Mouse (Mus musculus): ENCODE results near the gene Hnmt. TPM values are rescaled to one million over a fixed set of nuclear protein-coding genes. Genes with fewer than 3 reads are reported as not detected.

The Hnmt gene
- polyA plus RNA-seq, 1 experiment from 2014 or later: 0.56 TPM

Other genes starting within 250 kb of the Hnmt start
- gene Tbpl2, start 47.2 kb upstream of the Hnmt start, polyA plus RNA-seq (2015; fragmentation: Nextera tagmentation; extraction: Ambion mirVana): not detected in 2 replicates
- not detected in 2 replicates for gene Il1f8, start 103.8 kb upstream of the Hnmt start, polyA plus RNA-seq (2015; fragmentation: Nextera tagmentation; extraction: Ambion mirVana)
- gene Il1f9, start 137.1 kb upstream of the Hnmt start, polyA plus RNA-seq (2015; fragmentation: Nextera tagmentation; extraction: Ambion mirVana): 0.16 TPM in 1 of 2 replicates, not detected in the other
- gene Il1f6, start 166.0 kb upstream of the Hnmt start, polyA plus RNA-seq (2015; fragmentation: Nextera tagmentation; extraction: Ambion mirVana): 0.36 and 0.83 TPM in 2 replicates
- 0.22 and 0.36 TPM in 2 replicates for gene Il1f5, start 227.6 kb upstream of the Hnmt start, polyA plus RNA-seq (2015; fragmentation: Nextera tagmentation; extraction: Ambion mirVana)
- 0.38 TPM in 1 of 2 replicates, not detected in the other for gene Il1f10, start 241.8 kb upstream of the Hnmt start, polyA plus RNA-seq (2015; fragmentation: Nextera tagmentation; extraction: Ambion mirVana)

All from thymus, postnatal 0 days (tissue).